Mouse (Mus musculus) adrenal gland, adult 2 months (tissue): ENCODE results near the gene Ssh2. TPM values are rescaled to one million over a fixed set of nuclear protein-coding genes. Genes with fewer than 3 reads are reported as not detected.
"Not testable (repeated sequence)": the region's sequence is repeated elsewhere in the genome, so short reads cannot be mapped to it uniquely, and the experiment has no call there.

Experiments used
- DNase-seq: peaks from one replicate; pipeline ENCODE4 v3.0.0; 2021
- polyA plus RNA-seq: library from polyadenylated mRNA; depleted of rRNA; stranded (reverse); fragments of >200 nt; gene quantifications from 2 replicates; pipeline ENCODE4 v1.2.3, GENCODE M21; 2012
- total RNA-seq, 2 experiments: library from RNA; stranded (reverse); gene quantifications; 2 replicates each; pipeline ENCODE4 v1.2.3; 2021

Ssh2 gene
- total and polyA plus RNA-seq, 3 experiments, result 4.1 to 18.9 (median 18.3) TPM

- no peak for DNase-seq
Measured at GRCm38 (mm10) chr11:77348985-77349384, 132.9 kb downstream of the Ssh2 start.

GRCm38 (mm10) chr11:77349698-77350097 lies 133.6 kb downstream of the Ssh2 start:
- DNase-seq, result no peak

- DNase-seq, result no peak
Measured at GRCm38 (mm10) chr11:77355055-77355454, 139.0 kb downstream of the Ssh2 start.

GRCm38 (mm10) chr11:77357839-77358238 lies 141.8 kb downstream of the Ssh2 start:
- DNase-seq, result no peak

- DNase-seq, result no peak
Measured at GRCm38 (mm10) chr11:77363476-77363875, 147.4 kb downstream of the Ssh2 start.

GRCm38 (mm10) chr11:77364376-77364775 lies 148.3 kb downstream of the Ssh2 start:
- DNase-seq, result no peak

- DNase-seq, result no peak
Measured at GRCm38 (mm10) chr11:77365706-77366386, 149.8 kb downstream of the Ssh2 start.

GRCm38 (mm10) chr11:77367541-77368270 lies 151.6 kb downstream of the Ssh2 start:
- DNase-seq, result no peak

- DNase-seq, result no peak
Measured at GRCm38 (mm10) chr11:77369188-77369840, 153.2 kb downstream of the Ssh2 start.

GRCm38 (mm10) chr11:77369841-77370191 lies 153.7 kb downstream of the Ssh2 start:
- no peak for DNase-seq

- DNase-seq, result no peak
Measured at GRCm38 (mm10) chr11:77371088-77371487, 155.0 kb downstream of the Ssh2 start.

GRCm38 (mm10) chr11:77371696-77372095 lies 155.6 kb downstream of the Ssh2 start:
- no peak for DNase-seq

GRCm38 (mm10) chr11:77372196-77372904 lies 156.3 kb downstream of the Ssh2 start:
- DNase-seq, result peak; percentile 36

GRCm38 (mm10) chr11:77378622-77379021 lies 162.5 kb downstream of the Ssh2 start:
- DNase-seq, result no peak

- DNase-seq, result no peak
Measured at GRCm38 (mm10) chr11:77381174-77381573, 165.1 kb downstream of the Ssh2 start.

GRCm38 (mm10) chr11:77384151-77384550 lies 168.1 kb downstream of the Ssh2 start:
- DNase-seq, result no peak

GRCm38 (mm10) chr11:77385706-77386690 lies 169.9 kb downstream of the Ssh2 start:
- DNase-seq, result peak; percentile 55

GRCm38 (mm10) chr11:77388197-77388596 lies 172.1 kb downstream of the Ssh2 start:
- DNase-seq, result not testable (repeated sequence)

GRCm38 (mm10) chr11:77395539-77395938 lies 179.5 kb downstream of the Ssh2 start:
- DNase-seq, result no peak

GRCm38 (mm10) chr11:77402508-77402907 lies 186.4 kb downstream of the Ssh2 start:
- no peak for DNase-seq

GRCm38 (mm10) chr11:77406329-77406728 lies 190.2 kb downstream of the Ssh2 start:
- no peak for DNase-seq
